Mouse (Mus musculus) macrophage (primary cell): Measurements from ENCODE around the gene Jazf1. TPM values are rescaled to one million over a fixed set of nuclear protein-coding genes. Genes with fewer than 3 reads are reported as not detected.

Source experiments
- H3K27ac ChIP-seq: fragments of 350-480 bp; formaldehyde crosslinking; 2 replicates; pipeline ENCODE4 v1.9.0; 2021
- H3K36me3 ChIP-seq: fragments of 350-480 bp; formaldehyde crosslinking; 2 replicates; pipeline ENCODE4 v1.9.0; 2021; ENCODE audit errors: inconsistent target
- H3K4me3 ChIP-seq: fragments of 350-480 bp; formaldehyde crosslinking; 2 replicates; pipeline ENCODE4 v1.9.0; 2021; ENCODE audit errors: inconsistent target
- H3K79me2 ChIP-seq: fragments of 350-480 bp; formaldehyde crosslinking; 2 replicates; pipeline ENCODE4 v1.9.0; 2021; ENCODE audit errors: inconsistent target
- WGBS: methylation state at CpG from one replicate; pipeline ENCODE4 v1.1.7; 2026; ENCODE audit warnings: inconsistent platforms; ENCODE audit not compliant: missing documents; 5-methylcytosine and 5-hydroxymethylcytosine counted together
- polyA plus RNA-seq: library from polyadenylated mRNA; stranded (reverse); fragments of 250-400 nt; gene quantifications from 3 replicates; pipeline ENCODE4 v1.2.4, GENCODE M21; 2018; ENCODE audit warnings: inconsistent platforms

Gene Jazf1
- polyA plus RNA-seq, 1 experiment from 2014 or later: 1.0 TPM

- Histone ChIP-seq H3K27ac (no peak overlapping the region), H3K79me2 (no peaks in the 10 kb centered on the region), H3K4me3 (no peak overlapping the region), H3K36me3 (no peaks in the 10 kb centered on the region)
- WGBS: 98% methylated on average over 6 of the region's 6 CpGs
Measured at GRCm38 (mm10) chr6:52979503-52979902, 88.9 kb downstream of the Jazf1 start.

- WGBS: 34% methylated on average over 5 of the region's 5 CpGs
- Histone ChIP-seq H3K27ac (no peak overlapping the region), H3K36me3 (no peaks in the 10 kb centered on the region), H3K4me3 (no peak overlapping the region), H3K79me2 (no peaks in the 10 kb centered on the region)
Measured at GRCm38 (mm10) chr6:52973351-52973750, 95.1 kb downstream of the Jazf1 start.

- Histone ChIP-seq H3K27ac (no peak overlapping the region), H3K36me3 (no peaks in the 10 kb centered on the region), H3K79me2 (no peaks in the 10 kb centered on the region), H3K4me3 (no peak overlapping the region)
- 80% methylated on average over 7 of the region's 7 CpGs for WGBS
Measured at GRCm38 (mm10) chr6:52972138-52972537, 96.3 kb downstream of the Jazf1 start.

- Histone ChIP-seq H3K36me3 (no peaks in the 10 kb centered on the region), H3K27ac (no peak overlapping the region), H3K79me2 (no peaks in the 10 kb centered on the region), H3K4me3 (no peak overlapping the region)
- 94% methylated on average over 2 of the region's 2 CpGs for WGBS
Measured at GRCm38 (mm10) chr6:52969717-52970261, 98.6 kb downstream of the Jazf1 start.

- Histone ChIP-seq H3K79me2 (no peaks in the 10 kb centered on the region), H3K4me3 (no peak overlapping the region), H3K36me3 (no peaks in the 10 kb centered on the region), H3K27ac (no peak overlapping the region)
- 90% methylated on average over 10 of the region's 12 CpGs for WGBS
Measured at GRCm38 (mm10) chr6:52968346-52968891, 100.0 kb downstream of the Jazf1 start.

GRCm38 (mm10) chr6:52967557-52968270 lies 100.7 kb downstream of the Jazf1 start:
- H3K79me2 ChIP-seq: no peaks in the 10 kb centered on the region
- no peak overlapping the region for H3K27ac ChIP-seq
- WGBS: 91% methylated on average over 10 of the region's 10 CpGs
- H3K36me3 ChIP-seq: no peaks in the 10 kb centered on the region
- H3K4me3 ChIP-seq: no peak overlapping the region

GRCm38 (mm10) chr6:52966001-52966400 lies 102.4 kb downstream of the Jazf1 start:
- 18% methylated on average over 4 of the region's 4 CpGs for WGBS
- Histone ChIP-seq H3K79me2 (no peaks in the 10 kb centered on the region), H3K27ac (no peak overlapping the region), H3K36me3 (no peaks in the 10 kb centered on the region), H3K4me3 (no peak overlapping the region)

- no peak overlapping the region for H3K4me3 ChIP-seq
- H3K27ac ChIP-seq: no peak overlapping the region
- no peaks in the 10 kb centered on the region for H3K36me3 ChIP-seq
- WGBS: 28% methylated on average over 7 of the region's 7 CpGs
- no peaks in the 10 kb centered on the region for H3K79me2 ChIP-seq
Measured at GRCm38 (mm10) chr6:52965340-52965739, 103.1 kb downstream of the Jazf1 start.

- WGBS: 87% methylated on average over 12 of the region's 13 CpGs
- Histone ChIP-seq H3K27ac (no peak overlapping the region), H3K79me2 (no peaks in the 10 kb centered on the region), H3K4me3 (no peak overlapping the region), H3K36me3 (no peaks in the 10 kb centered on the region)
Measured at GRCm38 (mm10) chr6:52963840-52964690, 104.4 kb downstream of the Jazf1 start.

GRCm38 (mm10) chr6:52963430-52963732 lies 105.0 kb downstream of the Jazf1 start:
- H3K79me2 ChIP-seq: no peaks in the 10 kb centered on the region
- H3K4me3 ChIP-seq: no peak overlapping the region
- no peak overlapping the region for H3K27ac ChIP-seq
- WGBS: 97% methylated on average over 6 of the region's 6 CpGs
- no peaks in the 10 kb centered on the region for H3K36me3 ChIP-seq

- H3K36me3 ChIP-seq: no peaks in the 10 kb centered on the region
- H3K27ac ChIP-seq: no peak overlapping the region
- 66% methylated on average over 4 of the region's 4 CpGs for WGBS
- no peak overlapping the region for H3K4me3 ChIP-seq
- H3K79me2 ChIP-seq: no peaks in the 10 kb centered on the region
Measured at GRCm38 (mm10) chr6:52962600-52963429, 105.6 kb downstream of the Jazf1 start.

GRCm38 (mm10) chr6:52961660-52962490 lies 106.6 kb downstream of the Jazf1 start:
- no peaks in the 10 kb centered on the region for H3K36me3 ChIP-seq
- H3K27ac ChIP-seq: no peak overlapping the region
- 82% methylated on average over 6 of the region's 6 CpGs for WGBS
- no peak overlapping the region for H3K4me3 ChIP-seq
- H3K79me2 ChIP-seq: no peaks in the 10 kb centered on the region

GRCm38 (mm10) chr6:52957730-52958129 lies 110.7 kb downstream of the Jazf1 start:
- Histone ChIP-seq H3K36me3 (no peaks in the 10 kb centered on the region), H3K27ac (no peak overlapping the region), H3K79me2 (no peaks in the 10 kb centered on the region), H3K4me3 (no peak overlapping the region)
- WGBS: 9% methylated on average over 4 of the region's 4 CpGs
